Mouse (Mus musculus) gastrocnemius, postnatal 36 days (tissue): ENCODE results near the gene Sec22b. TPM values are rescaled to one million over a fixed set of nuclear protein-coding genes. Genes with fewer than 3 reads are reported as not detected.
A peak's percentile ranks its signal among the peaks of the same experiment; 100 is the strongest.

Experiments used
- DNase-seq, 2 experiments: peaks; one replicate each; pipeline ENCODE4 v3.0.0; 2022
- intact Hi-C: fragments of 180-260 bp; cut with DNase I; formaldehyde crosslinking; loops from one replicate; pipeline ENCODE4 v1.15.1; 2025
- long read RNA-seq, 2 experiments: library from polyadenylated mRNA; stranded (forward); transcript quantifications; one replicate each; pipeline ENCODE4 v2.0.0; 2021
- total RNA-seq, 2 experiments: library from RNA; stranded (reverse); gene quantifications; 2 replicates each; pipeline ENCODE4 v1.2.3; 2021

The Sec22b gene
- 10 to 100 TPM; 22.0 to 24.0 TPM for total RNA-seq
- long read RNA-seq, experiment 1, transcript Sec22b-201 (5 exons, 2,810 nt): major isoform, 18 of 20 reads
- long read RNA-seq, experiment 1, partial matches to known transcripts: 2 of 20 reads
- long read RNA-seq, experiment 1, other reads (novel, unspliced or antisense): 0 of 20 reads
- long read RNA-seq, experiment 2, transcript Sec22b-201 (5 exons, 2,810 nt): major isoform, 20 of 25 reads
- long read RNA-seq, experiment 2, partial matches to known transcripts: 0 of 25 reads
- long read RNA-seq, experiment 2, other reads (novel, unspliced or antisense): 3 of 25 reads

- DNase-seq: peak; percentile 83 to 90
- intact Hi-C loops: no loop called here
Observed at GRCm38 (mm10) chr3:97900516-97901490, at the start of gene Sec22b. TSS of gene Sec22b (plus strand) at chr3:97901190.

GRCm38 (mm10) chr3:97851803-97852202, 49.2 kb upstream of the Sec22b start:
- intact Hi-C loops: no loop called here
- DNase-seq: no peak

- intact Hi-C loops: no loop called here
Observed at GRCm38 (mm10) chr3:97854575-97855384, 46.2 kb upstream of the Sec22b start.

GRCm38 (mm10) chr3:97859400-97859799, 41.6 kb upstream of the Sec22b start:
- DNase-seq: no peak
- intact Hi-C loops: no loop called here

More at GRCm38 (mm10) chr3:97854575-97855384, 46.2 kb upstream of the Sec22b start:
- no peak for DNase-seq

- no peak for DNase-seq
- intact Hi-C loops: no loop called here
Observed at GRCm38 (mm10) chr3:97860820-97861451, 40.1 kb upstream of the Sec22b start.

GRCm38 (mm10) chr3:97866696-97867095, 34.3 kb upstream of the Sec22b start:
- intact Hi-C loops: loop anchor here (5.0 kb wide), 1 partner anchor 39 kb away; no protein-coding TSS in a partner anchor

GRCm38 (mm10) chr3:97867221-97868023, 33.6 kb upstream of the Sec22b start:
- intact Hi-C loops: loop anchor here (5.0 kb wide), 1 partner anchor 40 kb away; no protein-coding TSS in a partner anchor
- no peak for DNase-seq

More at GRCm38 (mm10) chr3:97866696-97867095, 34.3 kb upstream of the Sec22b start:
- no peak for DNase-seq

GRCm38 (mm10) chr3:97868024-97868689, 32.8 kb upstream of the Sec22b start:
- intact Hi-C loops: loop anchor here (5.0 kb wide), 1 partner anchor 41 kb away; no protein-coding TSS in a partner anchor
- DNase-seq: peak; percentile 59 to 64

- intact Hi-C loops: loop anchor here (5.0 kb wide), 1 partner anchor 41 kb away; no protein-coding TSS in a partner anchor
- DNase-seq: no peak
Observed at GRCm38 (mm10) chr3:97868733-97869132, 32.3 kb upstream of the Sec22b start.

- intact Hi-C loops: loop anchor here (5.0 kb wide), 2 partner anchors 42 to 102 kb away; no protein-coding TSS in a partner anchor
- DNase-seq: no peak
Observed at GRCm38 (mm10) chr3:97869730-97870129, 31.3 kb upstream of the Sec22b start.

GRCm38 (mm10) chr3:97874777-97875176, 26.2 kb upstream of the Sec22b start:
- no peak for DNase-seq
- intact Hi-C loops: loop anchor here (5.0 kb wide), 3 partner anchors 32 to 192 kb away; no protein-coding TSS in a partner anchor

- DNase-seq: no peak
- intact Hi-C loops: loop anchor here (5.0 kb wide), 2 partner anchors 34 to 194 kb away; no protein-coding TSS in a partner anchor
Observed at GRCm38 (mm10) chr3:97876259-97876658, 24.7 kb upstream of the Sec22b start.

GRCm38 (mm10) chr3:97879222-97879621, 21.8 kb upstream of the Sec22b start:
- intact Hi-C loops: loop anchor here (5.0 kb wide), 2 partner anchors 37 to 197 kb away; no protein-coding TSS in a partner anchor
- peak; percentile 68 to 69 for DNase-seq

GRCm38 (mm10) chr3:97881576-97881975, 19.4 kb upstream of the Sec22b start:
- intact Hi-C loops: loop anchor here (10.0 kb wide), 1 partner anchor 1117 kb away; no protein-coding TSS in a partner anchor
- DNase-seq: no peak

- DNase-seq: no peak
- intact Hi-C loops: loop anchor here (5.0 to 10.0 kb wide), 2 partner anchors 115 to 1123 kb away; no protein-coding TSS in a partner anchor
Observed at GRCm38 (mm10) chr3:97887785-97888167, 13.2 kb upstream of the Sec22b start.

- peak in 1 of 2 experiments; percentile 32 for DNase-seq
- intact Hi-C loops: loop anchor here (5.0 to 10.0 kb wide), 2 partner anchors 116 to 1124 kb away; no protein-coding TSS in a partner anchor
Observed at GRCm38 (mm10) chr3:97888168-97888901, 12.7 kb upstream of the Sec22b start, which contains the start of gene Pde4dip. TSS of gene Pde4dip (minus strand) at chr3:97888707.

- intact Hi-C loops: no loop called here
- DNase-seq: no peak
Observed at GRCm38 (mm10) chr3:97890205-97890604, 10.8 kb upstream of the Sec22b start.
